Mouse (Mus musculus) thymus, adult 2 months (tissue): ENCODE measurements around the gene Hip1r.

Source experiments
- CTCF ChIP-seq: fragments of 200-500 bp; IDR thresholded peaks from 2 replicates; pipeline ENCODE4 v1.5.1; 2012; ENCODE audit warnings: mild to moderate bottlenecking, control low read depth, low read length, moderate library complexity, borderline replicate concordance; ENCODE audit not compliant: control insufficient read depth, poor library complexity, insufficient read depth; ENCODE audit errors: extremely low read depth
- POLR2A ChIP-seq: fragments of 200-500 bp; IDR thresholded peaks from 2 replicates; pipeline ENCODE4 v1.6.1; 2012; ENCODE audit warnings: mild to moderate bottlenecking, low read length, control low read depth, moderate library complexity; ENCODE audit not compliant: control insufficient read depth, poor library complexity, insufficient read depth; ENCODE audit errors: extremely low read depth

GRCm38 (mm10) chr5:124005151-124005500 is 31.7 kb downstream of the Hip1r start:
- TF ChIP-seq POLR2A: no peak
- no peak for TF ChIP-seq CTCF
